Comparison of ENCODE assay signal across 8 mouse cellular contexts in the genomic region with DNA sequence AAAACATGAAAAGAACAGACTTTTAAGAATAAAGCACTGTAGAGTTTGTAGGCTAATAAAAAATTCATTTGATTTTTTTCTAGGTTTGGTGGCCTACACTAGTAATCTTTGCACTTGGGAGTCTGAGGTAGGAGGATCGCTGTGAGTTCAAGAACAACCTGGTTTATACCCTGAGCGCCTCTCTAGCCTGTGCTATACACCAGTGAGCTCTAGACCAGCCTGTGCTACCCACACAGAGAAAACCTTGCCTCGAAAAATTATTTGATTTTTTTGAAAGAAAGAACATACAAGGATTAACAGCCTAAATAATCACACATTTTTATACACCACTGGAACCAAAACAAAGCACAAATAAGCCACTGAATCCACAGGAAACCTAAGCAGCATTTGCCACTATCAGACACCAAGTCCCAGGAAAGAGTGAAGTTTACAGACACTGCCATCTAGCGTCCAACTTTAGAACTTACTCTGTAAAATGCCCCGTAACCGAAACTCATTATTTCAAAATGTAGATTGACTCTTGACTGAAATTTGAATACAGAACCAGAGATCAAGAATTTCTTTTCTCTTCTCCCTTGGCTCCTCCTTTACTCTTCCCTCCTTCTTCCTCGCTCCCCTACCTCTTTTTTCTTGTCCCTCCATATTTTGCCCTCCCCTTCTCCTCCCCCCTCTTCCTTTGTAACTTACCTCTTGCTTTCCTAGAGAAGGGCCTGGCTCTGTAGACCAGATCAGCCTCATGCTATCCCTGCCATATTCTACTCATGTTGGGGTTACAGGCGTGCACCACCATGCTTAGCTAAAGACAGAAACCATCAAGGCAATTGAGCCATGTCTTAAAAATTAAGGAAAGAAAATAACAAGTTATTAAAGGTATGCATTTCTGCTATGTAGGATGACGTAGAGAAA. TPM values are rescaled to one million over a fixed set of nuclear protein-coding genes. Genes with fewer than 3 reads are reported as not detected.
DNase-seq lines count a peak whose midpoint lies in the region; ATAC-seq and TF ChIP-seq lines count a peak whose summit lies in the region.

No protein-coding gene starts in this region.

- H3K27me3 ChIP-seq in cerebellum, adult 2 months (ENCODE audit: control insufficient read depth, insufficient read depth, low read length), result no peaks in the 10 kb centered on the region
- H3K27me3 ChIP-seq in thymus, adult 2 months (ENCODE audit: control insufficient read depth, insufficient read depth, low read length), result no peaks in the 10 kb centered on the region
- no peaks in the 10 kb centered on the region for H3K27me3 ChIP-seq in intestine, embryonic 14.5 days (replicated peaks; ENCODE audit: control insufficient read depth, insufficient read depth, low read length)
- peaks cover 1% of the 10 kb centered on the region for H3K27me3 ChIP-seq in megakaryocyte, embryonic 14.5 days (replicated peaks)

- no peaks in the 10 kb centered on the region for H3K36me3 ChIP-seq in thymus, adult 2 months (ENCODE audit: control insufficient read depth, insufficient read depth, low read length)
- H3K36me3 ChIP-seq in intestine, embryonic 14.5 days (ENCODE audit: control insufficient read depth, insufficient read depth, low read length), result no peaks in the 10 kb centered on the region
- H3K36me3 ChIP-seq in megakaryocyte, embryonic 14.5 days (replicated peaks; ENCODE audit: low read length), result no peaks in the 10 kb centered on the region

- WGBS in cerebellum, adult 2 months, result 36% methylated on average over 9 of the region's 9 CpGs
- 46% methylated on average over 9 of the region's 9 CpGs for WGBS in thymus, adult 2 months
- WGBS in intestine, embryonic 14.5 days, result 40% methylated on average over 9 of the region's 9 CpGs

- no peak overlapping the region for H3K4me3 ChIP-seq in cerebellum, adult 2 months (replicated peaks; ENCODE audit: insufficient read depth, low read depth, low read length)
- H3K4me3 ChIP-seq in thymus, adult 2 months (ENCODE audit: control insufficient read depth, insufficient read depth, low read length), result no peak overlapping the region
- no peak overlapping the region for H3K4me3 ChIP-seq in intestine, embryonic 14.5 days (ENCODE audit: low read depth, low read length)
- peak overlapping the region; percentile 82 for H3K4me3 ChIP-seq in megakaryocyte, embryonic 14.5 days (replicated peaks)

- no peaks in the 10 kb centered on the region for H3K9me3 ChIP-seq in intestine, embryonic 14.5 days (ENCODE audit: control insufficient read depth, low read length)
- peaks cover 14% of the 10 kb centered on the region for H3K9me3 ChIP-seq in megakaryocyte, embryonic 14.5 days

- no peak overlapping the region for H3K4me2 ChIP-seq in intestine, embryonic 14.5 days (ENCODE audit: low read length)

- no peaks in the 10 kb centered on the region for H3K4me1 ChIP-seq in cerebellum, adult 2 months (ENCODE audit: control insufficient read depth, insufficient read depth, low read length)
- no peaks in the 10 kb centered on the region for H3K4me1 ChIP-seq in thymus, adult 2 months (replicated peaks; ENCODE audit: control insufficient read depth, insufficient read depth, low read length)
- H3K4me1 ChIP-seq in intestine, embryonic 14.5 days (replicated peaks; ENCODE audit: control insufficient read depth, insufficient read depth, low read length), result no peaks in the 10 kb centered on the region
- H3K4me1 ChIP-seq in megakaryocyte, embryonic 14.5 days, result peaks cover 10% of the 10 kb centered on the region

- H3K9ac ChIP-seq in intestine, embryonic 14.5 days (ENCODE audit: low read length), result no peak overlapping the region

- no peak for TF ChIP-seq POLR2A in cerebellum, adult 2 months (IDR thresholded peaks at IDR 0.05; ENCODE audit: borderline replicate concordance, insufficient read depth, low read length)
- TF ChIP-seq POLR2A in thymus, adult 2 months (IDR thresholded peaks at IDR 0.05; ENCODE audit: control insufficient read depth, extremely low read depth, insufficient read depth, low read length, poor library complexity), result no peak

- peak in 1 of 2 experiments; percentile 44 for DNase-seq in cerebellum, adult 2 months
- DNase-seq in cerebellum, adult 11 months, result no peak
- peak; percentile 31 for DNase-seq in thymus, adult 2 months
- no peak for DNase-seq in thymus, adult 18-20 months
- DNase-seq in embryo, embryonic 11.5 days (ENCODE audit: low read depth, low spot score), result peak; percentile 45
- DNase-seq in intestine, embryonic 14.5 days (ENCODE audit: low spot score), result no peak
- no peak for DNase-seq in spleen, adult 18-20 months

- peak; percentile 12; the same call in 1 of the 2 replicates for TF ChIP-seq CTCF in cerebellum, adult 2 months (IDR thresholded peaks at IDR 0.05; ENCODE audit: borderline replicate concordance, insufficient read depth, low read depth, low read length)
- TF ChIP-seq CTCF in thymus, adult 2 months (IDR thresholded peaks at IDR 0.05; ENCODE audit: borderline replicate concordance, control insufficient read depth, extremely low read depth, insufficient read depth, low read length, poor library complexity), result no peak

- peak; percentile 53; the same call in 1 of the 2 replicates for ATAC-seq in intestine, embryonic 14.5 days (replicated peaks; ENCODE audit: low FRiP score, low TSS enrichment, low read depth)

- no peak overlapping the region for H3K27ac ChIP-seq in cerebellum, adult 2 months (ENCODE audit: insufficient read depth, low read length)
- no peak overlapping the region for H3K27ac ChIP-seq in thymus, adult 2 months (ENCODE audit: control insufficient read depth, insufficient read depth, low read length)
- H3K27ac ChIP-seq in intestine, embryonic 14.5 days (ENCODE audit: low read depth), result no peak overlapping the region

RNA-seq across cellular contexts. Expression of gene Papss1, which starts 12.0 kb away (rescaled TPM):
- polyA plus RNA-seq in cerebellum, adult 2 months (2012; rRNA removed), result 78.0 and 78.9 TPM in 2 replicates
- 27.9 and 29.6 TPM in 2 replicates for polyA plus RNA-seq in thymus, adult 2 months (2012; rRNA removed)
- 133 and 146 TPM in 2 replicates for polyA plus RNA-seq in intestine, embryonic 14.5 days (2014; fragmentation: Nextera tagmentation; extraction: Ambion mirVana)
- polyA plus RNA-seq in megakaryocyte, embryonic 14.5 days (2012; ENCODE audit: insufficient read depth, low replicate concordance), result 3.6 and 12.3 TPM in 2 replicates

Comparison
In these comparisons a context has a peak if more than half of its experiments do, and no peak if none do; other contexts are left out.
1. DNase-seq: peak in thymus, adult 2 months (single experiment) and embryo, embryonic 11.5 days (single experiment); none in cerebellum, adult 11 months (single experiment), thymus, adult 18-20 months (0 of 2), intestine, embryonic 14.5 days (single experiment) and spleen, adult 18-20 months (0 of 2).